In genomic region chr19:48804546-48804945, GRCm38 (mm10) we compare ENCODE assay signal across 15 mouse cellular contexts.
A peak's percentile ranks its signal among the peaks of the same experiment; 100 is the strongest.
DNase-seq lines count a peak whose midpoint lies in the region; ATAC-seq and TF ChIP-seq lines count a peak whose summit lies in the region.
"Had no signal": no experiment of that assay in that cellular context is flagged by ENCODE, and none has a peak within 500 bp of the region (broad histone marks: within the 10 kb centered on the region; RNA-seq: fewer than 3 reads in every experiment).

No protein-coding gene starts in this region.

- POLR2A ChIA-PET in Patski (lab: Charles Lee) = interaction anchor here (0.5 kb wide), 1 partner anchor 26 kb away, joined by 5 read pairs; no protein-coding TSS in a partner anchor

- DNase-seq in hindbrain, embryonic 11.5 days (ENCODE audit: low spot score) = peak; percentile 10
- no peak for DNase-seq in hindbrain, embryonic 10.5 days (ENCODE audit: low spot score)
- DNase-seq in MN1 (ENCODE audit: low spot score) = peak; percentile 32
- DNase-seq in Patski (ENCODE audit: low read depth, low spot score) = no peak
- DNase-seq in embryonic facial prominence, embryonic 14.5 days (ENCODE audit: low spot score) = peak; percentile 75
- no peak for DNase-seq in layer of hippocampus, adult 2 months (ENCODE audit: low spot score in 2 of 2)
- no peak for DNase-seq in gastrocnemius, postnatal 36 days
- DNase-seq in layer of hippocampus, adult 18-20 months (ENCODE audit: low spot score in 2 of 2) = no peak
- DNase-seq: cerebellum, adult 11 months; kidney, adult 8-10 months; kidney, postnatal 36 days; lung, postnatal 4 days had no signal

- intact Hi-C loops in gastrocnemius, postnatal 36 days (cut with DNase I) = no loop called here

- TF ChIP-seq CTCF in Patski (IDR thresholded peaks at IDR 0.05) = no peak
- TF ChIP-seq CTCF in layer of hippocampus, adult 2 months (conservative IDR thresholded peaks at IDR 0.05) = no peak

- no peak; the same call in 1 of the 2 replicates for ATAC-seq in hindbrain, embryonic 11.5 days (ENCODE audit: low FRiP score)
- ATAC-seq in Patski = peak; percentile 69
- ATAC-seq in embryonic facial prominence, embryonic 14.5 days (ENCODE audit: low read depth) = peak; percentile 70

- H3K9me3 ChIP-seq in hindbrain, embryonic 11.5 days (ENCODE audit: control insufficient read depth, low read length) = no peaks in the 10 kb centered on the region
- H3K9me3 ChIP-seq in hindbrain, embryonic 10.5 days = no peaks in the 10 kb centered on the region
- no peaks in the 10 kb centered on the region for H3K9me3 ChIP-seq in embryonic facial prominence, embryonic 14.5 days (ENCODE audit: control insufficient read depth, low read length)
- H3K9me3 ChIP-seq: neural tube, embryonic 12.5 days had no signal

- in situ Hi-C loops in Patski (cut with MboI; ENCODE audit: low pct_unique_long_range_greater_than_20kb) = no loop called here

- no peak overlapping the region for H3K4me3 ChIP-seq in hindbrain, embryonic 11.5 days (ENCODE audit: low read depth, low read length)
- no peak overlapping the region for H3K4me3 ChIP-seq in hindbrain, embryonic 10.5 days
- no peak overlapping the region for H3K4me3 ChIP-seq in embryonic facial prominence, embryonic 14.5 days (ENCODE audit: low read depth, low read length)
- no peak overlapping the region for H3K4me3 ChIP-seq in layer of hippocampus, adult 2 months
- H3K4me3 ChIP-seq: neural tube, embryonic 12.5 days had no signal

- no peak overlapping the region for H3K9ac ChIP-seq in hindbrain, embryonic 11.5 days (ENCODE audit: low read depth, low read length)
- no peak overlapping the region for H3K9ac ChIP-seq in embryonic facial prominence, embryonic 14.5 days (ENCODE audit: low read depth, low read length)
- H3K9ac ChIP-seq: lung, embryonic 14.5 days; neural tube, embryonic 12.5 days had no signal

- WGBS in hindbrain, embryonic 11.5 days = 41% methylated on average over 6 of the region's 6 CpGs
- 48% methylated on average over 6 of the region's 6 CpGs for WGBS in hindbrain, embryonic 10.5 days
- 39% methylated on average over 6 of the region's 6 CpGs for WGBS in embryonic facial prominence, embryonic 14.5 days

- no peaks in the 10 kb centered on the region for H3K4me1 ChIP-seq in hindbrain, embryonic 11.5 days (replicated peaks; ENCODE audit: control insufficient read depth, insufficient read depth, low read length)
- peaks cover 12% of the 10 kb centered on the region for H3K4me1 ChIP-seq in hindbrain, embryonic 10.5 days (replicated peaks)
- H3K4me1 ChIP-seq in embryonic facial prominence, embryonic 14.5 days (ENCODE audit: control insufficient read depth, insufficient read depth, low read length) = no peaks in the 10 kb centered on the region
- H3K4me1 ChIP-seq: neural tube, embryonic 12.5 days had no signal

- no peaks in the 10 kb centered on the region for H3K36me3 ChIP-seq in hindbrain, embryonic 11.5 days (ENCODE audit: control insufficient read depth, insufficient read depth, low read length)
- H3K36me3 ChIP-seq in hindbrain, embryonic 10.5 days = no peaks in the 10 kb centered on the region
- H3K36me3 ChIP-seq in embryonic facial prominence, embryonic 14.5 days (ENCODE audit: control insufficient read depth, insufficient read depth, low read length) = no peaks in the 10 kb centered on the region
- H3K36me3 ChIP-seq: neural tube, embryonic 12.5 days had no signal

- CTCF ChIA-PET in Patski (lab: Charles Lee) = no interaction called here

- H3K4me2 ChIP-seq in hindbrain, embryonic 11.5 days (replicated peaks; ENCODE audit: low read depth, low read length) = no peak overlapping the region
- no peak overlapping the region for H3K4me2 ChIP-seq in embryonic facial prominence, embryonic 14.5 days (ENCODE audit: low read depth, low read length)
- H3K4me2 ChIP-seq: liver, embryonic 11.5 days; lung, embryonic 14.5 days; neural tube, embryonic 12.5 days had no signal

- H3K27ac ChIP-seq in hindbrain, embryonic 11.5 days (ENCODE audit: low read depth, low read length) = no peak overlapping the region
- H3K27ac ChIP-seq in hindbrain, embryonic 10.5 days = no peak overlapping the region
- H3K27ac ChIP-seq in embryonic facial prominence, embryonic 14.5 days (replicated peaks; ENCODE audit: low read depth, low read length) = no peak overlapping the region
- H3K27ac ChIP-seq in layer of hippocampus, adult 2 months = no peak overlapping the region
- H3K27ac ChIP-seq: neural tube, embryonic 12.5 days had no signal

- H3K27me3 ChIP-seq in hindbrain, embryonic 11.5 days (ENCODE audit: control insufficient read depth, insufficient read depth, low read length) = no peaks in the 10 kb centered on the region
- no peaks in the 10 kb centered on the region for H3K27me3 ChIP-seq in hindbrain, embryonic 10.5 days (ENCODE audit: insufficient read depth, poor library complexity, severe bottlenecking)
- no peaks in the 10 kb centered on the region for H3K27me3 ChIP-seq in Patski
- no peaks in the 10 kb centered on the region for H3K27me3 ChIP-seq in embryonic facial prominence, embryonic 14.5 days (replicated peaks; ENCODE audit: control insufficient read depth, insufficient read depth, low read length)
- H3K27me3 ChIP-seq: neural tube, embryonic 12.5 days had no signal

Comparison
In these comparisons a context has a peak if more than half of its experiments do, and no peak if none do; other contexts are left out.
1. DNase-seq: peak in hindbrain, embryonic 11.5 days (single experiment), MN1 (single experiment) and embryonic facial prominence, embryonic 14.5 days (single experiment); none in hindbrain, embryonic 10.5 days (single experiment), Patski (single experiment), layer of hippocampus, adult 2 months (0 of 2), gastrocnemius, postnatal 36 days (0 of 2) and layer of hippocampus, adult 18-20 months (0 of 2).